Mouse (Mus musculus) cerebellum, adult 8-10 months (tissue): Measurements from ENCODE around the gene Togaram2.
"Not testable (repeated sequence)": the region's sequence is repeated elsewhere in the genome, so short reads cannot be mapped to it uniquely, and the experiment has no call there.

Experiments
- DNase-seq: peaks from one replicate; pipeline ENCODE4 v3.0.0; 2022

Togaram2 gene

DNA sequence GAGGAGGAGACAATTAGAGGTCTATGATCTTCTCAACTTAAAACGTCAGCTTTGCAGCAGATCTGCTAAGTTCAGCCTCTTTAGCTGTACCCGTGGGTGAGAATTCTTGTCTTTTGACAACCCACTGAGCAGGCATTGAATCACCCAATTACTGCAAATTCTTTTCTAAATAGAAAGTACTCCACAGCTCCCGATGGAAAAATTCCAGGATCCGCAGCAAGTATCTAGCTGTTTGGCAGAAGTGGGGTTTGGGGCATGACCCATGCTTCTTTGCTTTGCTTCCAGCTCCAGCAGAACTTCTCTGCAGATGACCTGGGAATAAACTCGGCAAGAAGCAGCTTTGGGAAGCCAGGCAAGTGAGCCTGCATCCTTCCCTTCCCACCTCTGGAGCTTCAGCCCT lies 69.9 kb downstream of the Togaram2 start:
- no peak for DNase-seq

DNA sequence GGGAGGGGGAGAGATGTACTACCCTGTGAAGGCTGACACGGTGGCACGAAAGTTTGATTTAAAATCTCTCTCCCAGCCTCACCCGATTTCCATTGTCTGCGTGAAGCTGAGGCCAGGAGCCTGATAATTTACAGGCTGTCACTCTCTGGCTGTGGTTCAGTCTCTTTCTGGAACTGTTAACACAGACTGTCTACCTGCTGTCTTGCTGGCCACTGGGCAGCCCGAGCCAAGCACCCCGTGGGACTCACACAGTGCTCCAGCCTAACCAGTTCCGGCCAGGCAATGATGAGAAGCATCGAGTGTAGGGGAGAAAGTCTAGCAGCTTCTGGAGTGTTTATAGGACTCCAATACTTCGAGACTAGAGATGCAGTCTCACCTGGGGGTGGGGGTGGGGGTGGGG lies 73.1 kb downstream of the Togaram2 start:
- peak; percentile 33 for DNase-seq

DNA sequence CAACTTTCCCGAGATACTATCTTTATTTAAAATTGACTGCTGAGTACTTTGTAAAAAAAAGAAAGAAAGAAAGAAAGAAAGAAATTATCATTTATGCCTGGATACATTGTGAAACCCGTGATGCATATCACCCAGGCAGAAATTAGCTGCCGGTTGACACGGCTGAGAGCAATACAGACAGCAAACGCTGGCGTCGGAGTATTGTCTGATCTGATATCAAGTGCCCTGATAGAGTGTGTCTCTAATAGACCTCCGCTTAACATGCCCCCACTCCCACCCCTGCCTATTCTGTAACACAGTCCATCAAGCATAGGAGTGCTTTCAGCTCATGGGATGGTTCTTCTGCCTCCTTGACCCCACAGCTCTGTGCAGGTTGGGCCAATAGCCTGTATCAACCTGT lies 74.5 kb downstream of the Togaram2 start:
- DNase-seq: no peak

DNA sequence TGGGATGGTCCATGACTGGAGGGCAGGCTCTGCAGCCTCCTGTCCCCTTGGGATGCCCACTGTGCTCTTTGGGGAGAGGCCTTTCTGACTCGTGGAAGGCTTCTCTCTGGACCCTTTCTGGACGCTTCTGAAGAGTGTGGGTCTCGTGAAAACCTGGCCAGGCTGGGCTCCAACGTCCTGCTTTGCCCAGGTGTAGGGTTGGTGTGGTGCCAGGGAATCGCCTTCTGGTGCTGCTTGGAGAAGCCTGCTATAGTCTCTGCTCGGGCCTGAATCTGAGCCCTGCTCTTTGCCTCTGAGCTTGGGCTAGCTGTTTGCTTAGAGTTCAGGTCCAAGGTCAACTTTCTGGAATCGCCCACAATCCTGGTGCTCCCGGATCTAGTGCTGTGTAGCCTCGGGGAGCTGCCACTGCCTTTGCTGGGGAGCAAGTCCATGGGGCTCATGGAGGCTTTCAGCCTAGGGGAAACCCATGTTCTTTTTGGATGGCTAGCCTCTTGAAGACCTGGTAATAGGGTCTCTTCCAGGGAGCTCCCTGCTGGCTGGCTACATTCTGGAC lies 76.6 kb downstream of the Togaram2 start:
- no peak for DNase-seq

DNA sequence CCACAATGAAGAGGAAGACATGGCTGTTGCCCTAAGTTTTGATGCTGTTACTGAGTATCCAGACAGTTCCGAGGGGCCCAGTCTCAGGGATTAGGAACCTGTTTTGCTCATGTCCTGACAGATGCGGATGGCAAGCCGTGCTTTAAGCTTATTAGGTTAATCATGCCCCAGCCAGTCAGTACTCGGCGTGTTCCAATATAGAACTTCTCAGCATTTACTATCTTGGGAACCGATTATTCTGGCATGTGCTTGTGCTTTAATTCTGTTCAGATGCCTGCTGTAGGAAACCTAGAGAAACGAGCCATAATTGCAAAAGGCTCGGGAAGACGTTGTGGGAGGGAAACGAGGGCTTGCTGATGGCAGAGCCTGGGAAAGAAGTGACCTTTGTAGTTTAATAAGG lies 79.8 kb downstream of the Togaram2 start, which contains the start of gene Pcare:
Gene Pcare (minus strand): TSS at position 64 of the 400 bp plus-strand sequence.
- DNase-seq: no peak

DNA sequence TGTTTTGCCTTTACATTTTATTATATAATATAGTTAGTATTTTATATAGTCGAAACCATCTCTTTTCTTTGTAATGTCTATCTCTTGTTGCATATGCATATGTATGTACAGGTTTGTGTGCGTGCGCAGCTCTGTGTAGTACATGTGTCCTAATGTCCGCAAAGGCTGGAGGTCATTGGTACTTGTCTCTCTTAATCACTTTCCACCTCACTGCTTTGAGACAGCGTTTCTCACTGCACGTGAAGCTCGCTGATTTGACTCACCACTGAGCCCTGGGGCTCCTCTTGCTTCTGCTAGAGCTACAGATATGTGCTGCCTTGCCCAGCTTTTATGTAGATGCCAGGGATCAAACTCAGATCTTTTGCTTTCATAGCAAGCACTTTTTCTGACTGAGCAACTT lies 87.5 kb downstream of the Togaram2 start:
- DNase-seq: no peak

DNA sequence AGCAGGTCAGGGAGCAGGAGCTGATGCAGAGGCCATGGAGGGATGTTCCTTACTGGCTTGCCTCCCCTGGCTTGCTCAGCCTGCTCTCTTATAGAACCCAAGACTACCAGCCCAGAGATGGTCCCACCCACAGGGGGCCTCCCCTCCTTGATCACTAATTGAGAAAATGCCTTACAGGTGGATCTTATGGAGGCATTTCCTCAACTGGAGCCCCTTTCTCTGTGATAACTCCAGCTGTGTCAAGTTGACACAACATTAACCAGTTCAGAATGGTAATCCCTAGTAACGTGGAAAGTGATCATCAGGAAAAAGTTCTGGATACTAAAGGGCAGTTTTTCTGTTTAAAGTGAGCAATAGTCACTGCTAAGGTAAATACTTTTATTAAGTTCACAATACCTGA lies 95.1 kb downstream of the Togaram2 start, which contains the start of gene Clip4:
Gene Clip4 (plus strand): TSS at position 301 of the 400 bp plus-strand sequence.
- DNase-seq: not testable (repeated sequence)

DNA sequence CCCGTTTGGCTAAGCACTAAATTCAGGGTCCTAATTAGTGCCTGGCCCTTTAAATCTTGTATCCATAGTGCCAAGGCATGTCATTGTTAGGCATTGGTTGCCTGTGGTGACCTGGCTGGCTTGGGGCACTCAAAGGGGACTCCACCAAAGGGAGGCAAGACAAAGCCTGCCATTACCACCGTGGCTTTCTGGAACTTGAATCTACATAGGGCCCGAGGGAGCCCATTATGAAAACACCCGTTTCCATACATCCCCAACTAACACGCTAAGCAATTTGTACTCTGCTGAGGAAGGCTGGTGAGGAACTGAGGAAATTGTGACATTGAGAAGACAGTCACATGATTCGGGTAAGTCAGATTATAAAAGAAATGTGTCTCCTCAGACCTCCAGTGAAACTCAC lies 96.5 kb downstream of the Togaram2 start:
- no peak for DNase-seq

DNA sequence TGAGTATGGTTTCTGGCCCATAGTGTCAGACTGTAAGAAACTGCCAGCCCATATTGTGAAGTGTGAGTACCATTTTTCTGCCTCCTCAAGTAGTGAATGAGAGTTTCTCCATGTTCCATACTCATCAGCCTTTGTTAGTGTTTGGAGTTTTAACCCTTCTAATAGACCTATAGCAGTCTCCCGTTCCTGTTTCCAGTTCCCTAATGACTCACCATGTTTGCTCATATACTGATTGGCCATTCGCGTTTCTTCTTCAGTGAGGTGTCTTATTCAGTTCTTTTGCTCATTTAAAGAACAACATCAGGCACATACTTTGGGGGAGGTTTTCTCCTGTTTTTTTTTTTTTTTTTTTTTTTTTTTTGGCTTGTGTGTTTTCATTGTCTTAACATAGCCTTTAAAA lies 97.6 kb downstream of the Togaram2 start:
- DNase-seq: no peak

DNA sequence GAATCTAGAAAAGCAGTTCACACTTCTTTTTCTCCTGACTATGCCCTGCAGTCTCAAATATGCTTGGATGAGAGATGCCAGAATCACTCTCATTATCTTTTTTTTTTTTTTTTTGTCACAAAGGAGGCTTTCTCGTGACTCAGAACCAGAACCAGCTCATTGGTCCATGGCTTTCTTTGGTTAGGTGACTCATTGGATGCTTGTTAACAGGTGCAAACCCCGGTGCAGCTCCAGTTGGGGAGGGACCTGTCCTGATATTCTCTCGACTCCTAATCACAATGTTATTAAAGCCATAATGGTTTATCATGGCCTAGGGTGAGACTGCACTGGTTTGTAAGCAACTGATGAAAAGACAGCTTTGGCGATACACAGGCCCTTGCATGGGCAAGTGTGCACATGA lies 101.1 kb downstream of the Togaram2 start:
- DNase-seq: no peak

DNA sequence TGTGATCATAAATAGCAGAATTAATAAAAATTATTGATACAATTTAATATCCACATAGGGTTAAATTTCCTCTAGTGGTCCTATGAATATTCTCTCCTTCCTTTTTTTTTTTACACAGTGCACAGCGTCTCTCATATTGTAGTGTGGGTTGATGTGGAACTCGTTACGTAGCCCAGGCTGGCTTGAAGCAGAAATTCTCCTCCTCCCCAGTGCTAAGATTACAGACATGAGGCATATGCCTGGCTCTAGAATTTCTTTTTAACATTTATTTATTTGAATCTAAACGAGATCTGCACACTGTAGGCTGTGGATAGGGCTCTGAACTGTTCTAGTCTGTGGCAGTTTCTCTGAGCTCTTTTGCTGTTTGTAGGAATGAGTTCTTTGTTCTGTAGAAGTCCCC lies 102.2 kb downstream of the Togaram2 start:
- no peak for DNase-seq

DNA sequence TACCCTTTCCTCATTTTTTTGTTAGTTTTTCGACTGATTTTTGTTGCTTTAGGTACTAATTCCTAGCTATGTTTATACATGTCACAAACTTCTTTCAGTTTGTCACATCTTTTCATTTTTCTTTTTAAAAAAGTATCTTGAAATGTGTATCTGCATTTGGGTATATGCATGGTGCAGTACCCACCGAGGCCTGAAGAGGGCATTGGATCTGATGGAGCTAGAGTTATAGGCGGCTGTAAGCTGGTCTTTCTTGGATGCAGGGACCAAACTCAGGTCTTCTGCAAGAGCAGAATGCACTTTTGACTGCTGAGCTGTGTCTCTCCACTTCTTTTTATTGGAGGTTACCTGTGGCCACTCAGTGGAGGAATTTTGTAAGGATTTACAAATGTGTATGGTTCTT lies 105.6 kb downstream of the Togaram2 start:
- no peak for DNase-seq
